Mouse (Mus musculus) gastrocnemius, postnatal 10 days (tissue): ENCODE results near the gene Fstl4. TPM values are rescaled to one million over a fixed set of nuclear protein-coding genes. Genes with fewer than 3 reads are reported as not detected.

Source experiments
- DNase-seq: peaks from one replicate; pipeline ENCODE4 v3.0.0; 2021; ENCODE audit warnings: mixed read lengths
- total RNA-seq, 2 experiments: library from RNA; stranded (reverse); gene quantifications; 2 replicates each; pipeline ENCODE4 v1.2.3; 2021

The Fstl4 gene
- total RNA-seq, 2 experiments from 2014 or later = 0.05 to 0.20 TPM

- no peak for DNase-seq
Observed at GRCm38 (mm10) chr11:52773073-52773472, 8.6 kb downstream of the Fstl4 start.

DNA sequence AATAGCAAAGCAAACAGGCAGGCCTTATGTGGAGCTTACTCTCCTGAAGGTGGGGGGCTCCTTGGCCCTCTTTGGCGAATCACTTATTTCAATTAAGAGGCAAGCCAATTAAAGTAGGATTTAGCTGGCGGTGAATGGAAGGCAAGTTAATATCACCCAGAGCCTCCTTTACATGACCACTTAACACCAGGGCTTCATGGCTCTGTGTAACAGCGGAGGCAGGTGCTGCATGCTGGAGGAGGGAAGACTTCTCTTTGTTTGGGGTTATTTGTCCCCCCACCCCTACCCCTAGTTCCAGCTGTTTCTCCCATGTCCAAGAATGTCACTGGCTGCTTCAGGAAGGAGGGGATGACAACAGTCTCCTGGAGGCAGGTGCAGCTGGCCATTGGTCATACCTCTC, 10.9 kb downstream of the Fstl4 start:
- DNase-seq = no peak

- no peak for DNase-seq
Observed at GRCm38 (mm10) chr11:52782426-52782825, 18.0 kb downstream of the Fstl4 start.

DNA sequence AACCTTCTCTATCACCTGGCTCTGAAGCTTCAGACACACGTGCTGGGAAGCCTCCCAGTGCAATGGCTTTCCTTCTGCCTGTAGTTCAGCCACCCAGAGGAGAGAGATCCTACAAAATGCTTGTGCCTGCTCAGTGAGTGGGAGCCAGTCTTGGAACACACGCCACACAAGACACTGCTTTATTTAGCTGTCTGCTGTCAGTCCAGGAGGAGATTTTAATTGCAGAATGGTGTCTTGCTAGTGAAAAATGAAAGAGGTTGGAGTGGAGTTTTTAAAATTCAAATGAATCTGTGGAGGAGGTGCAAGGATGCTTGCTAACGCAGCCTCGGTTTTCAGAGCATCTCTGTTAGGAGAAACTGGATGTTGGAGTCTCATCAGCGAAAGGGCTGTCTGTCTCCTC, 29.9 kb downstream of the Fstl4 start:
- no peak for DNase-seq

GRCm38 (mm10) chr11:52809542-52809941, 45.1 kb downstream of the Fstl4 start:
- DNase-seq = no peak

DNA sequence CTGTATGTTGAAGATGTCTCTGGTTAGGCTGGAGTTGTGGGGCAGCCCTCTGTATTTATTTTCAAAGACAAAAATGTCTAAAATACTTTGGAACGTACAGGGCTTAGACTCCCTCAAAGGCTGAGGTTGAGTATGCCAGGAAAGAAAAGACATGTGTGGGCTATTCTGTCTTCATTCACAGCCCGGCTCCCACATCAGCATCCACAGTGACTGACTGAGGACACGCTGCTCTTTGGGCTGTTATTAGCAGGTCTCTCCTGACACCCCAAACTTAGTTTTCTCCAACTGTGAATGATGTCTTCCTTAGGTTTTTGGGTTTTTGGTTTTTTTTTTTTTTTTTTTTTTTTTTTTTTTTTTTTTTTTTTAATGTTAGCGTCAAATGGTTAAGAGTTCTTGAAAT, 51.6 kb downstream of the Fstl4 start:
- DNase-seq = no peak

GRCm38 (mm10) chr11:52820336-52820905, 56.0 kb downstream of the Fstl4 start:
- DNase-seq = no peak

DNA sequence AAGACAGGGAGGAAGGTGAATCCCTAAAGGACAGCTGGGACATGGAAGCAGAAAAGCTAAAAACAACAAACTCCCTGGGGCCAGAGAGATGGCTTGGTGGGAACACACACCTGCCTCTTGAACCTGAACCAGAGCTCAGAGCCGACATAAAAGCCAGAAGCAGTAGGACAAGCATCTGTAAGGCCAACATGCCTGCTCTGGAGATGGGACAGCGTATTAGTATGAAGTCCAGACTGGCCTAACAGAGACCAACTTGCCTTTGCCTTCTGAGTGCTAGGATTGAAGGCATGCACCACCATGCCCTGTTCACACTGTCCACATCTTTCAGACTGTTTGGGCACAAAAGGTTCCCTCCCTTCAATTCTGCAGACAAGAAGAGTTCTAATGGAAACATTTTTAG, 62.2 kb downstream of the Fstl4 start:
- DNase-seq = no peak

GRCm38 (mm10) chr11:52831631-52832310, 67.3 kb downstream of the Fstl4 start:
- no peak for DNase-seq

- DNase-seq = no peak
Observed at GRCm38 (mm10) chr11:52832311-52832675, 67.9 kb downstream of the Fstl4 start.

- DNase-seq = no peak
Observed at GRCm38 (mm10) chr11:52848691-52849090, 84.3 kb downstream of the Fstl4 start.

- DNase-seq = no peak
Observed at GRCm38 (mm10) chr11:52850071-52850470, 85.6 kb downstream of the Fstl4 start.

GRCm38 (mm10) chr11:52872846-52873512, 108.5 kb downstream of the Fstl4 start:
- no peak for DNase-seq

GRCm38 (mm10) chr11:52875916-52876765, 111.7 kb downstream of the Fstl4 start:
- no peak for DNase-seq

DNA sequence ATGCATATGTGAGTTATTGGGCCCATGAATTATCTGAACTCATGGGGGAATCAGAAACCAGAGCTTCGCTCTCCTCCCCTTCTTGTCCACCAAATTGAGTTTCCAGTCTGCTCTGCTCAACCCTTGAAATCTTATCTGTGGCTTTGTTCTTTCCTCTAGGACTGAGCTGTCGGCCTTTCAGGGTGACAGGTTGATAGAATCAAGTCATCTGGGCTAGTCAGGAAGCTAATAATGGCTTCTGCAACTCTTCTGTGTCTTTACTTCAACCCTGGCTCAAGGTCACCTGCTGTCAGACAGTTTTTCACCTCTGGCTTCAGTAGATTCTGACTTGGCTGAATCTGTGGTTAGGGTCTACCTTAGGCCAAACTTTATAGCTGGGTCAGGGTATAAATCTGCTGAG, 113.2 kb downstream of the Fstl4 start:
- DNase-seq = no peak

DNA sequence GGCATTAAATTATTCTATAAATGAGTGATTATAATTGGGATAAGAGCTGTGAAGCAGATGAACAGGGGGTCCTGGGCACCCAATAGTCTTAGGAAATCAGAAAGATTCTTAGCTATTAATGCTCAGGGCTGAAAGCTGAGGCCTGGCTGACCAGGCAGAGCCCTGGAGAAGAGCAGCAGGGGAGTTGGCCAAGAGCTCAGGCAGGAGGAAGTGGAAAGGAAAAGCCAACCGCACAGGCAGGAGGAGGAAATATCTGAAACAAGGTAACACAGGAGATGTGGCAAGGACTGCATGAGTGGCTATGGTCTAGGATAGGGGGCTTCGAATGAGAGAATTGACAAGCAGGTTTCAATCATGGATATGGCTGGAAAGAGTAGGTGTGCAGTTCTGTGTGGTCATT, 115.5 kb downstream of the Fstl4 start:
- no peak for DNase-seq

GRCm38 (mm10) chr11:52886559-52887303, 122.3 kb downstream of the Fstl4 start:
- no peak for DNase-seq

DNA sequence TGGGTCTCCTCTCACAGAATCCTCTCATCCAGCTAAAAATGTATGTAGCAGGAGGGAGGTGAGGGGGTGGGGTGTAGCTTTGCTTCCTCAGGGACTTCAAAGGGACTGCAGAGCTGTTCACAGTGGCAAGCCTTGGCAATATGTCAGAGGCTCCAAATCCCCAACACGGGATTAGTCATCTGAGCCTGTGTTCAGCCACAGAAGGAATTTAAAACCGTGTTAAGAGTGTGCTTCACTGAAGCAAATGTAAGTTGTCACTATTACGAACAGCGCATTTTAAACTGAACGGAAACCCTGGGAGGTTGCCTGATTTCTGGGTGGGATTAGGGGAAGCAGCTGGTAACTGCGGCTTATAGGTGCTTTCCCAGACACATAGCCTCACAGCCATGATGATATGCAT, 123.7 kb downstream of the Fstl4 start:
- DNase-seq = no peak

DNA sequence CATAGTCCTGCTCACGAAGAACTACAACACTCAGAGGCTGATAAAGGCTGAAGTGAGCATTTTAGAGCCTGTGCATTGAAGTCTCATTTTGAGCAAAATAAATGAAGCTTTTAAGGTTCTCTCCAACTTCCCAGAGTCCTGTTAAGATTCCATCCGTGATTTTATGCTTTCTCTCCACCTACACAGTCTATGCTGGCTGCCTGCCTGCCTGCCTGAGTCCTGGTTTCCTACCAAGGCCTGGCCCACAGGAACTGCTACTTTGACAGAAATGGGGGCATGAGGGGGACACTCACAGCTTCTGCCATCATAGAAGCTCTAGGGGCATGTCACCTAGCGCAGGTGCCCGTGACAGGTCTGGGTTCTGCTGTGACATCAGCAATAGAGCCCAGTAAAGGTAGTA, 125.1 kb downstream of the Fstl4 start:
- DNase-seq = no peak

- DNase-seq = no peak
Observed at GRCm38 (mm10) chr11:52890156-52890555, 125.7 kb downstream of the Fstl4 start.

DNA sequence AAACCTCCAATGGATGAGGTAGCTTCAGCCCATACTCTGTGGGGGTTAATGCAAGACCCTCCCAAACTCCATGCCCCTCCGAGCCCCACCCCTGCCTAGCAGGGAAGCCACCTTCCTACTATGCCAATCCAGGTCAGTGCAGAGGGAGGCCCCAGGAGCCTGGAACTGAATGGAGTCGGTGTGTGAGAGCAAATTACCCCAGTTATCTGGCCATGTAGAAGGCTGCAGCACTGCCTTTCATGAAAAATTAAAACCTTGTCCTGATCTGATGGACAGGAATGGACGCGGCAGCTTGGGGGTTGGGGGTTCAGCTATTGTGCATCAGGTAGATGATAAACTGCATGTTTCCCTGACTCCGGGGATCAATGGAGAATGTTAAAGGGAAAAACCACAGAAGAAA, 139.7 kb downstream of the Fstl4 start:
- no peak for DNase-seq

GRCm38 (mm10) chr11:52910788-52911187, 146.4 kb downstream of the Fstl4 start:
- no peak for DNase-seq
